Mouse (Mus musculus): ENCODE results near the gene Lypd3. TPM values are rescaled to one million over a fixed set of nuclear protein-coding genes. Genes with fewer than 3 reads are reported as not detected.
"Not testable (repeated sequence)": the region's sequence is repeated elsewhere in the genome, so short reads cannot be mapped to it uniquely, and the experiment has no call there.

The Lypd3 gene
- polyA plus RNA-seq, 1 experiment, result 0.48 TPM

DNA sequence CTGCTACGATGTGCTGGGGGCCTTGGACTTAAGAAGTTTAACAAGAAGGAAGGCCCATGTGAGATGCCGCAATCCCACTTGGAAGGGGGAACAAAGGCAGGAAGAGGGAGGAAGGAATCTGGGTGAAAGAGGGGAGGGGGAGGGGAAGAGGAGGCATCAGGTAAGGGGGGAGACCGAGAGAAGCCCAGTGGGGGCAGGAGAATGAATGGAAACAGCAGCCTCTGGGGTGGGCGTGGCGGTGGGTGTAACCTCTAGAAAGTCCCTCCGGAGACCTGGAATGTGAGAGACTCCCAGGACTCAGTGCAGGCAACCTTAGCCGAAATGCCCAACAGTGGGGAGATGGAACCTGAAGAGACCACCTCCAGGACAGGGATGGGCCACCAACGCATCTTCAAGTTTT lies 28.0 kb downstream of the Lypd3 start:
- H3K36me3 ChIP-seq (ENCODE audit: control insufficient read depth, insufficient read depth, low read length, poor library complexity, severe bottlenecking), result no peaks in the 10 kb centered on the region
- H3K27me3 ChIP-seq (ENCODE audit: control insufficient read depth, insufficient read depth, low read length, poor library complexity, severe bottlenecking), result no peaks in the 10 kb centered on the region
- H3K4me1 ChIP-seq (ENCODE audit: control insufficient read depth, insufficient read depth, low read length), result peaks cover 7% of the 10 kb centered on the region
- H3K9ac ChIP-seq (ENCODE audit: low read depth, poor library complexity, severe bottlenecking), result no peak overlapping the region
- H3K9me3 ChIP-seq (replicated peaks; ENCODE audit: control insufficient read depth, insufficient read depth, low read length, poor library complexity, severe bottlenecking), result no peaks in the 10 kb centered on the region
- no peak for TF ChIP-seq CTCF (IDR thresholded peaks at IDR 0.05; ENCODE audit: low read depth, low read length)
- peak; percentile 71; the same call in 1 of the 2 replicates for TF ChIP-seq EP300 (IDR thresholded peaks at IDR 0.05; ENCODE audit: insufficient read depth, low read depth, low read length)
- TF ChIP-seq POLR2A (IDR thresholded peaks at IDR 0.05; ENCODE audit: insufficient read depth, low read length), result no peak
- H3K27ac ChIP-seq (ENCODE audit: insufficient read depth, low read length), result no peak overlapping the region
- no peak overlapping the region for H3K4me3 ChIP-seq (ENCODE audit: low read depth, low read length)

DNA sequence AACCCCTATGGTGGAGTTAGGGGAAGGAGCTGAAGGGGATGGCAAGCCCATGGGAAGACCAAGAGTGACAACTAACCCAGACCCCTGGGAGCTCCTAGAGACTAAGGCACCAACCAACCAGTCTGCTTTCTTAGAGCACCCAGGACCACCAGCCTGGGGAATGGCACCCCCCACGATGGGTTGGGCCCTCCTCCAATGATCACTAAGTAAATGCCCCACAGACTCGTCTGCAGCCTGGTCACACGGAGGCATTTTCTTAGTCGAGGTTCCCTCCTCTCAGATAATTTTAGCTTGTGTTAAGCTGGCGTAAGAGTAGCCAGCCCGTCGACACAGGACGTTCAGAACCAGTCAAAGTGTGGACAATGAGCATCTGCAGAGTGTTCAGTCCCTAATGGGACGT lies 28.6 kb downstream of the Lypd3 start:
- H3K9ac ChIP-seq (ENCODE audit: low read depth, poor library complexity, severe bottlenecking), result no peak overlapping the region
- no peaks in the 10 kb centered on the region for H3K36me3 ChIP-seq (ENCODE audit: control insufficient read depth, insufficient read depth, low read length, poor library complexity, severe bottlenecking)
- H3K4me3 ChIP-seq (ENCODE audit: low read depth, low read length), result no peak overlapping the region
- no peak overlapping the region for H3K27ac ChIP-seq (ENCODE audit: insufficient read depth, low read length)
- H3K27me3 ChIP-seq (ENCODE audit: control insufficient read depth, insufficient read depth, low read length, poor library complexity, severe bottlenecking), result no peaks in the 10 kb centered on the region
- no peaks in the 10 kb centered on the region for H3K9me3 ChIP-seq (replicated peaks; ENCODE audit: control insufficient read depth, insufficient read depth, low read length, poor library complexity, severe bottlenecking)
- TF ChIP-seq POLR2A (IDR thresholded peaks at IDR 0.05; ENCODE audit: insufficient read depth, low read length) (no peak), CTCF (IDR thresholded peaks at IDR 0.05; ENCODE audit: low read depth, low read length) (no peak), EP300 (IDR thresholded peaks at IDR 0.05; ENCODE audit: insufficient read depth, low read depth, low read length) (no peak)
- H3K4me1 ChIP-seq (ENCODE audit: control insufficient read depth, insufficient read depth, low read length), result peaks cover 7% of the 10 kb centered on the region

- H3K27me3 ChIP-seq (ENCODE audit: control insufficient read depth, insufficient read depth, low read length, poor library complexity, severe bottlenecking), result no peaks in the 10 kb centered on the region
- H3K27ac ChIP-seq (ENCODE audit: insufficient read depth, low read length), result no peak overlapping the region
- H3K9ac ChIP-seq (ENCODE audit: low read depth, poor library complexity, severe bottlenecking), result no peak overlapping the region
- no peaks in the 10 kb centered on the region for H3K4me1 ChIP-seq (ENCODE audit: control insufficient read depth, insufficient read depth, low read length)
- no peaks in the 10 kb centered on the region for H3K36me3 ChIP-seq (ENCODE audit: control insufficient read depth, insufficient read depth, low read length, poor library complexity, severe bottlenecking)
- TF ChIP-seq EP300 (IDR thresholded peaks at IDR 0.05; ENCODE audit: insufficient read depth, low read depth, low read length) (no peak), CTCF (IDR thresholded peaks at IDR 0.05; ENCODE audit: low read depth, low read length) (no peak), POLR2A (IDR thresholded peaks at IDR 0.05; ENCODE audit: insufficient read depth, low read length) (no peak)
- H3K9me3 ChIP-seq (replicated peaks; ENCODE audit: control insufficient read depth, insufficient read depth, low read length, poor library complexity, severe bottlenecking), result no peaks in the 10 kb centered on the region
- no peak overlapping the region for H3K4me3 ChIP-seq (ENCODE audit: low read depth, low read length)
These were observed 35.6 kb downstream of the Lypd3 start for GRCm38 (mm10) chr7:24671944-24672439.

- TF ChIP-seq POLR2A (IDR thresholded peaks at IDR 0.05; ENCODE audit: insufficient read depth, low read length) (no peak), EP300 (IDR thresholded peaks at IDR 0.05; ENCODE audit: insufficient read depth, low read depth, low read length) (no peak), CTCF (IDR thresholded peaks at IDR 0.05; ENCODE audit: low read depth, low read length) (no peak)
- Histone ChIP-seq H3K9me3 (replicated peaks; ENCODE audit: control insufficient read depth, insufficient read depth, low read length, poor library complexity, severe bottlenecking) (no peaks in the 10 kb centered on the region), H3K4me3 (ENCODE audit: low read depth, low read length) (no peak within 1 kb of the TSS), H3K27me3 (ENCODE audit: control insufficient read depth, insufficient read depth, low read length, poor library complexity, severe bottlenecking) (no peaks in the 10 kb centered on the region), H3K9ac (ENCODE audit: low read depth, poor library complexity, severe bottlenecking) (no peak within 1 kb of the TSS), H3K36me3 (ENCODE audit: control insufficient read depth, insufficient read depth, low read length, poor library complexity, severe bottlenecking) (no peaks in the 10 kb centered on the region), H3K4me1 (ENCODE audit: control insufficient read depth, insufficient read depth, low read length) (no peaks in the 10 kb centered on the region), H3K27ac (ENCODE audit: insufficient read depth, low read length) (no peak within 1 kb of the TSS)
These were observed 40.2 kb downstream of the Lypd3 start, which contains the start of gene Tex101 for GRCm38 (mm10) chr7:24676575-24676974. Gene Tex101 (minus strand): TSS chr7:24676675.

GRCm38 (mm10) chr7:24684121-24684520 lies 47.8 kb downstream of the Lypd3 start:
- not testable (repeated sequence) for H3K27ac ChIP-seq (ENCODE audit: insufficient read depth, low read length); H3K4me3 ChIP-seq (ENCODE audit: low read depth, low read length); H3K27me3 ChIP-seq (ENCODE audit: control insufficient read depth, insufficient read depth, low read length, poor library complexity, severe bottlenecking); H3K36me3 ChIP-seq (ENCODE audit: control insufficient read depth, insufficient read depth, low read length, poor library complexity, severe bottlenecking); H3K4me1 ChIP-seq (ENCODE audit: control insufficient read depth, insufficient read depth, low read length); H3K9me3 ChIP-seq (replicated peaks; ENCODE audit: control insufficient read depth, insufficient read depth, low read length, poor library complexity, severe bottlenecking); H3K9ac ChIP-seq (ENCODE audit: low read depth, poor library complexity, severe bottlenecking)
- peak; percentile 4 for TF ChIP-seq CTCF (IDR thresholded peaks at IDR 0.05; ENCODE audit: low read depth, low read length)

DNA sequence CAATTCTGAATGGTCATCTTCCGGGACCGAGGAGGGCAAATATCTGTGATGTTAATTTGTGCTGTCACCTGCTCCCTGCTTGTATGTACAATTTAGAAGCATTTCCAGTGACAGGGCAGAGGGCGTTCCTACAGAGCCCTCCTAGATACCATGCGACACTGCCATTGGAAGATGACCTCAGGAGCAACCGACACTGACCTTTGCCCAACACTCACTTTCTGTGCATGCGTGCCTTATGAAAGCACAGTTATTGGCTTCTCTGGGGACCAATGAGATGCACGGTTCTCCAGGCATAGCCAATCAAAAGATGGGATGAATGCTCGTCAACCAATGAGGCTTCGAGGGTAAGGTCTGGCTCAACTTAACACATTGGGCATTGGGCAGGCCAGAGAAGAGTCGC lies 51.2 kb downstream of the Lypd3 start:
- not testable (repeated sequence) for H3K4me1 ChIP-seq (ENCODE audit: control insufficient read depth, insufficient read depth, low read length); H3K4me3 ChIP-seq (ENCODE audit: low read depth, low read length); H3K27ac ChIP-seq (ENCODE audit: insufficient read depth, low read length); H3K27me3 ChIP-seq (ENCODE audit: control insufficient read depth, insufficient read depth, low read length, poor library complexity, severe bottlenecking); H3K36me3 ChIP-seq (ENCODE audit: control insufficient read depth, insufficient read depth, low read length, poor library complexity, severe bottlenecking); H3K9me3 ChIP-seq (replicated peaks; ENCODE audit: control insufficient read depth, insufficient read depth, low read length, poor library complexity, severe bottlenecking); H3K9ac ChIP-seq (ENCODE audit: low read depth, poor library complexity, severe bottlenecking)

Other genes with a start within 250 kb of the Lypd3 start
- 25.5 and 37.9 TPM in 2 replicates for gene Smg9, start 236.9 kb upstream of the Lypd3 start, polyA plus RNA-seq (2011; ENCODE audit: insufficient read depth, insufficient read length, low read depth, missing spikeins)
- not detected in 2 replicates for gene Irgc1, start 184.3 kb upstream of the Lypd3 start, polyA plus RNA-seq (2011; ENCODE audit: insufficient read depth, insufficient read length, low read depth, missing spikeins)
- 29.5 and 38.0 TPM in 2 replicates for gene Plaur, start 174.1 kb upstream of the Lypd3 start, polyA plus RNA-seq (2011; ENCODE audit: insufficient read depth, insufficient read length, low read depth, missing spikeins)
- 10.4 and 12.2 TPM in 2 replicates for gene Cadm4, start 154.5 kb upstream of the Lypd3 start, polyA plus RNA-seq (2011; ENCODE audit: insufficient read depth, insufficient read length, low read depth, missing spikeins)
- gene Zfp428, start 129.5 kb upstream of the Lypd3 start, polyA plus RNA-seq (2011; ENCODE audit: insufficient read depth, insufficient read length, low read depth, missing spikeins), result 12.3 and 13.1 TPM in 2 replicates
- not detected in 2 replicates for gene AC161166.1, start 124.1 kb upstream of the Lypd3 start, polyA plus RNA-seq (2011; ENCODE audit: insufficient read depth, insufficient read length, low read depth, missing spikeins)
- 7.2 and 8.2 TPM in 2 replicates for gene Irgq, start 105.9 kb upstream of the Lypd3 start, polyA plus RNA-seq (2011; ENCODE audit: insufficient read depth, insufficient read length, low read depth, missing spikeins)
- gene Pinlyp, start 90.4 kb upstream of the Lypd3 start, polyA plus RNA-seq (2011; ENCODE audit: insufficient read depth, insufficient read length, low read depth, missing spikeins), result 1.1 TPM in 1 of 2 replicates, not detected in the other
- gene Xrcc1, start 90.3 kb upstream of the Lypd3 start, polyA plus RNA-seq (2011; ENCODE audit: insufficient read depth, insufficient read length, low read depth, missing spikeins), result 84.8 and 85.8 TPM in 2 replicates
- gene Ethe1, start 49.0 kb upstream of the Lypd3 start, polyA plus RNA-seq (2011; ENCODE audit: insufficient read depth, insufficient read length, low read depth, missing spikeins), result 13.4 and 15.5 TPM in 2 replicates
- gene Zfp575, start 48.9 kb upstream of the Lypd3 start, polyA plus RNA-seq (2011; ENCODE audit: insufficient read depth, insufficient read length, low read depth, missing spikeins), result 0.88 and 1.4 TPM in 2 replicates
- 5.6 and 7.1 TPM in 2 replicates for gene Phldb3, start 25.8 kb upstream of the Lypd3 start, polyA plus RNA-seq (2011; ENCODE audit: insufficient read depth, insufficient read length, low read depth, missing spikeins)
- 0.85 and 1.5 TPM in 2 replicates for gene Tex101, start 40.1 kb downstream of the Lypd3 start, polyA plus RNA-seq (2011; ENCODE audit: insufficient read depth, insufficient read length, low read depth, missing spikeins)
- not detected in 2 replicates for gene BC049730, start 72.7 kb downstream of the Lypd3 start, polyA plus RNA-seq (2011; ENCODE audit: insufficient read depth, insufficient read length, low read depth, missing spikeins)
- gene Gm4763, start 90.4 kb downstream of the Lypd3 start, polyA plus RNA-seq (2011; ENCODE audit: insufficient read depth, insufficient read length, low read depth, missing spikeins), result not detected in 2 replicates
- not detected in 2 replicates for gene Cd177, start 123.8 kb downstream of the Lypd3 start, polyA plus RNA-seq (2011; ENCODE audit: insufficient read depth, insufficient read length, low read depth, missing spikeins)
- not detected in 2 replicates for gene Ceacam10, start 140.7 kb downstream of the Lypd3 start, polyA plus RNA-seq (2011; ENCODE audit: insufficient read depth, insufficient read length, low read depth, missing spikeins)
- 21.9 and 24.9 TPM in 2 replicates for gene Gm9844, start 225.7 kb downstream of the Lypd3 start, polyA plus RNA-seq (2011; ENCODE audit: insufficient read depth, insufficient read length, low read depth, missing spikeins)
- gene Lypd4, start 233.4 kb downstream of the Lypd3 start, polyA plus RNA-seq (2011; ENCODE audit: insufficient read depth, insufficient read length, low read depth, missing spikeins), result not detected in 2 replicates
- 0.75 and 1.1 TPM in 2 replicates for gene Dmrtc2, start 233.5 kb downstream of the Lypd3 start, polyA plus RNA-seq (2011; ENCODE audit: insufficient read depth, insufficient read length, low read depth, missing spikeins)
- gene Rps19, start 247.8 kb downstream of the Lypd3 start, polyA plus RNA-seq (2011; ENCODE audit: insufficient read depth, insufficient read length, low read depth, missing spikeins), result 2,100 and 2,446 TPM in 2 replicates